Mouse (Mus musculus): ENCODE data around the gene Ripor1. TPM values are rescaled to one million over a fixed set of nuclear protein-coding genes. Genes with fewer than 3 reads are reported as not detected.

Ripor1 gene
- total and polyA plus RNA-seq, 3 experiments: 8.0 to 179 (median 150) TPM

DNA sequence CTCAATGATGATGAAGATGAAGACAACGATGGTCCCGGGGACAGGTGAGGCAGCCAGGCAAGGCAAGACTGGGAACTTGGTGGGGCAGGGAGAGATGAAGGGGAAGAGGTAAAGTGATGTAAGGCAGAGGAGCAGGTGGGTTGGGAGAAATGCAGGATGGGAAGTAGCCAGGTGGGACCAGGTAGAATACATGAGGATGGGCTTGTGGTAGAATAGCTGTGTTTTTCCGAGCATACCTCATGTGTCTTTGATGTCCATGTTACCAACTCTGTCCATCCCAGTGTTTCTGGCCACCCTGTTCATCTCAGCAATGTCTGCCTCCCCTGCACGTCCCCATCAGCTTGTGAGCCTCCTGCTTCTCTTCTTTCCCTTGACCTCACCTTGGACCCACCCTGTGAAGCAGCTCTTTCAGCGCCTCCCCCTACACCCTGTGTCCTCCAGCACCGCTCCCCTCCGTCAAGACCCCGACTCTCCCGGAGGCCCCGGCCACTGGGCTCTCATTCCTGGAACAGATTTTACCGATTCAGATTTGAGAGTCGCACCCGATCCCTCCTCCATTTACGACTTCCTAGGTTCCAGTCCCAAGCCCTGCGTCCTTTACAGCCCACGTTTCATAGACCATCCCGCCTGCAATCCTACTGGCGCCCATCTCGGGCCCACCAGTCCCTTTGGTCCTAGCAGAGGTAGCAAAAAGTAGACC, 14.0 kb downstream of the Ripor1 start:
- H3K9me3 ChIP-seq (replicated peaks): no peaks in the 10 kb centered on the region
- H3K4me1 ChIP-seq (ENCODE audit: insufficient read depth, low read depth, low read length): peaks cover 100% of the 10 kb centered on the region
- no peak overlapping the region for H3K4me3 ChIP-seq (ENCODE audit: low read depth, low read length)
- ATAC-seq (ENCODE audit: extremely low read depth, insufficient number of reproducible peaks, low FRiP score, poor library complexity, severe bottlenecking) (no peak), DNase-seq (ENCODE audit: low spot score) (no peak)
- TF ChIP-seq CTCF (IDR thresholded peaks at IDR 0.05; ENCODE audit: low read depth, low read length) (no peak), POLR2AphosphoS5 (IDR thresholded peaks at IDR 0.05; ENCODE audit: insufficient replicate concordance, low read depth, low read length) (peak; percentile 77; the same call in 1 of the 2 replicates)
- H3K27me3 ChIP-seq (ENCODE audit: insufficient read depth, low read length): no peaks in the 10 kb centered on the region; the same call in 1 of the 2 replicates
- peaks cover 100% of the 10 kb centered on the region for H3K36me3 ChIP-seq (replicated peaks)

DNA sequence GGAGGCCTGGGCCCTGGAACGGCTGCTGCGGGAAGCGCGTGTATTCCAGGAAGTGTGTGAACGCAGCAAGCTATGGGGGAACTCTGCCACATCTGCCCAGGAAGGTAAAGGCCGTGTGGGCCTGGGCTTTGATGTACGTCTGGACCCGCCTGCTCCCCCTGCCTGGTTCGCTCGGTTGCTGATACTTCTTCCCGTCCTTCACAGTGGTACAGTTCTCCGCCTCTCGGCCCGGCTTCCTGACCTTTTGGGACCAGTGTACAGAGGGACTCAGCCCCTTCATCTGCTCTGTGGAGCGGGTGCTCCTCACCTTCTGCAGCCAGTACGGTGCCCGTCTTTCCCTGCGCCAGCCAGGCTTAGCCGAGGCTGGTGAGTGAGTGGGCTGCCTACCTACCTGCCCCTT, 15.2 kb downstream of the Ripor1 start:
- peaks cover 100% of the 10 kb centered on the region for H3K36me3 ChIP-seq (replicated peaks)
- no peak for DNase-seq (ENCODE audit: low spot score)
- H3K9me3 ChIP-seq (replicated peaks): no peaks in the 10 kb centered on the region
- ATAC-seq (ENCODE audit: extremely low read depth, insufficient number of reproducible peaks, low FRiP score, poor library complexity, severe bottlenecking): no peak
- no peak for TF ChIP-seq POLR2AphosphoS5 (IDR thresholded peaks at IDR 0.05; ENCODE audit: insufficient replicate concordance, low read depth, low read length)
- TF ChIP-seq TAL1 (conservative IDR thresholded peaks at IDR 0.05; ENCODE audit: low read depth, low read length): no peak
- TF ChIP-seq GATA2 (IDR thresholded peaks at IDR 0.05; ENCODE audit: borderline replicate concordance, low read depth, low read length): no peak
- no peak for TF ChIP-seq GATA1 (IDR thresholded peaks at IDR 0.05; ENCODE audit: borderline replicate concordance, low read length)
- TF ChIP-seq CTCF (IDR thresholded peaks at IDR 0.05; ENCODE audit: low read depth, low read length): no peak
- peak overlapping the region; percentile 2; the same call in 1 of the 2 replicates for H3K4me3 ChIP-seq (ENCODE audit: low read depth, low read length)
- H3K4me1 ChIP-seq (ENCODE audit: insufficient read depth, low read depth, low read length): peaks cover 97% of the 10 kb centered on the region
- H3K27me3 ChIP-seq (ENCODE audit: insufficient read depth, low read length): no peaks in the 10 kb centered on the region; the same call in 1 of the 2 replicates

DNA sequence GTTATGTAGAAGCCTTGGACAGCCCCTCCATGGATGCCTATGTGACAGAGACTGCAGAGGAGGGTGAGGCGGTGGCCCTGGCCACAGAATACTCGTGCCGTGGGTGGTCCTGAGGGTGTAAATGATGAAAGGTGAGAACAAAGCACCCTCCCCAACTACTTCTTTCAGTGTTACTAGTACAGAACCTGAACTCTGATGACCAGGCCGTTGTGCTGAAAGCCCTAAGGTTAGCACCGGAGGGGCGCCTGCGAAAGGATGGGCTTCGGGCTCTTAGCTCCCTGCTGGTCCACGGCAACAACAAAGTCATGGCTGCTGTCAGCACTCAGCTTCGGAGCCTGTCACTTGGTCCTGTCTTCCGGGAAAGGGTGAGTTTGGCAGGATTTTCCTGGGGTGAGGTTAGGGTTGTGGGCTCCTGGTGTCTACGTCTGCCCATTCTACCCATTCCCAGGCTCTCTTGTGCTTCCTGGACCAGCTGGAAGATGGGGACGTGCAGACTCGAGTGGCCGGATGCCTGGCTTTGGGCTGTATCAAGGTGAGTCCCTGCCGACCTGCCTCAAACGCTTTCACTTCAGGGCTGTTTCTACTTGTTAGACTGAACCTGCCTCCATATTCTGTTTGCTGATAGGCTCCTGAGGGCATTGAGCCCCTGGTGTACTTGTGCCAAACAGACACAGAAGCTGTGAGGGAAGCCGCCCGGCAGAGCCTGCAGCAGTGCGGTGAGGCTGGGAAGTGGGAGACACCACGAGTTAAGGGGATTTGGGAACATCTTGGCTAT, 16.1 kb downstream of the Ripor1 start:
- TF ChIP-seq CTCF (IDR thresholded peaks at IDR 0.05; ENCODE audit: low read depth, low read length): no peak
- TF ChIP-seq POLR2AphosphoS5 (IDR thresholded peaks at IDR 0.05; ENCODE audit: insufficient replicate concordance, low read depth, low read length): no peak
- no peak for TF ChIP-seq TAL1 (conservative IDR thresholded peaks at IDR 0.05; ENCODE audit: low read depth, low read length)
- TF ChIP-seq GATA2 (IDR thresholded peaks at IDR 0.05; ENCODE audit: borderline replicate concordance, low read depth, low read length): no peak
- TF ChIP-seq GATA1 (IDR thresholded peaks at IDR 0.05; ENCODE audit: borderline replicate concordance, low read length): no peak
- ATAC-seq (ENCODE audit: extremely low read depth, insufficient number of reproducible peaks, low FRiP score, poor library complexity, severe bottlenecking) (no peak), DNase-seq (ENCODE audit: low spot score) (no peak)
- peaks cover 100% of the 10 kb centered on the region for H3K36me3 ChIP-seq (replicated peaks)
- H3K4me3 ChIP-seq (ENCODE audit: low read depth, low read length): no peak overlapping the region
- H3K4me1 ChIP-seq (ENCODE audit: insufficient read depth, low read depth, low read length): peaks cover 88% of the 10 kb centered on the region
- no peaks in the 10 kb centered on the region for H3K9me3 ChIP-seq (replicated peaks)
- no peaks in the 10 kb centered on the region; the same call in 1 of the 2 replicates for H3K27me3 ChIP-seq (ENCODE audit: insufficient read depth, low read length)

DNA sequence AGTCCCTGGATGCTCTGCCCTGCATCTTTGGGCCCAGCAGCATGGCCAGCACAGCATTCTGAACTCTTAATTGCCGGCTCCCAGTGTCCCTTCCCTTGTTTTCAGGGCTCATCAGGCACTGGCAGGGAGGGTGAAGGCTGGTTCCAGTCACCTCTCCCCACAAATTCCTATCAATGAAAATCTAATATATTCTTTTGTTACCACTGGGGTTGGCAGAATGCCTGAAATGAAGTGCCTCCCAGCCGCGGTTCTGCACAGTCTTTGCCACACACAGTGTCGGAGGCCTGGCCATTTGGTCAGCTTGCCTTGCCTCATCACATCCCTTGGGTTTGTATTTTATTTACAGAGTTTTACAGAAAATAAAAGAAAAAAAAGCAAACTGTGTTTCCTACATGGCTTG, 16.8 kb downstream of the Ripor1 start:
- H3K4me3 ChIP-seq (ENCODE audit: low read depth, low read length): no peak overlapping the region
- TF ChIP-seq TAL1 (conservative IDR thresholded peaks at IDR 0.05; ENCODE audit: low read depth, low read length) (no peak), GATA2 (IDR thresholded peaks at IDR 0.05; ENCODE audit: borderline replicate concordance, low read depth, low read length) (no peak), CTCF (IDR thresholded peaks at IDR 0.05; ENCODE audit: low read depth, low read length) (no peak), POLR2AphosphoS5 (IDR thresholded peaks at IDR 0.05; ENCODE audit: insufficient replicate concordance, low read depth, low read length) (no peak; the same call in 1 of the 2 replicates), GATA1 (IDR thresholded peaks at IDR 0.05; ENCODE audit: borderline replicate concordance, low read length) (no peak)
- peaks cover 96% of the 10 kb centered on the region for H3K36me3 ChIP-seq (replicated peaks)
- H3K27me3 ChIP-seq (ENCODE audit: insufficient read depth, low read length): no peaks in the 10 kb centered on the region; the same call in 1 of the 2 replicates
- DNase-seq (ENCODE audit: low spot score): no peak
- ATAC-seq (ENCODE audit: extremely low read depth, insufficient number of reproducible peaks, low FRiP score, poor library complexity, severe bottlenecking): no peak
- no peaks in the 10 kb centered on the region for H3K9me3 ChIP-seq (replicated peaks)
- H3K4me1 ChIP-seq (ENCODE audit: insufficient read depth, low read depth, low read length): peaks cover 81% of the 10 kb centered on the region

DNA sequence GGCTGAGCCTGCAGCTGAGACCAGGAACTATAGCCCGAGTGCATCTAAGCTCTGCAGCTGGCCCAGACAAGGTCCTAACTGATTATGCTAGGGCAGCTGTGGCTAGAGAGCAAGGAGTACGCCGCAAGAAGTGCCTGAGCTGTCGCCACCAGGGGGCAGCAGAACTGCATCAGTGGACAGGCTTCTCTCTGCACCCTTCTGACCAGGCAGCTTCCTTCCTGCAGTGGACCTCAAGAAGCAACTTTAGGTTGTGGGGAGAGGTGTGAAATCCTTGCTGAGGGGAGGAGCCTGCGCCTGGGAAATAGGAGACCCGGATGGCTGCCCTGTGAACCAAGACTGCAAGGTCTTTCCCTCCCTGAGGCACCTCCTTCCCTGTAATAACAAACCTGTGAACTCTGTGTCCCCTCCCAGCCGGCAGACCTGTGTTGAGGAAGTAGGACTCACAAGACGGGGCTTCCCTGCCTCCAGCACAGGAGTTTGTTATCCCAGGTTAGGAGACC, 17.4 kb downstream of the Ripor1 start:
- TF ChIP-seq TAL1 (conservative IDR thresholded peaks at IDR 0.05; ENCODE audit: low read depth, low read length) (no peak), GATA1 (IDR thresholded peaks at IDR 0.05; ENCODE audit: borderline replicate concordance, low read length) (no peak), CTCF (IDR thresholded peaks at IDR 0.05; ENCODE audit: low read depth, low read length) (peak; percentile 93), GATA2 (IDR thresholded peaks at IDR 0.05; ENCODE audit: borderline replicate concordance, low read depth, low read length) (no peak), POLR2AphosphoS5 (IDR thresholded peaks at IDR 0.05; ENCODE audit: insufficient replicate concordance, low read depth, low read length) (no peak)
- H3K36me3 ChIP-seq (replicated peaks): peaks cover 92% of the 10 kb centered on the region
- peak overlapping the region; percentile 11; the same call in 1 of the 2 replicates for H3K4me3 ChIP-seq (ENCODE audit: low read depth, low read length)
- peak; percentile 67 for DNase-seq (ENCODE audit: low spot score)
- peaks cover 75% of the 10 kb centered on the region for H3K4me1 ChIP-seq (ENCODE audit: insufficient read depth, low read depth, low read length)
- no peaks in the 10 kb centered on the region for H3K9me3 ChIP-seq (replicated peaks)
- ATAC-seq (ENCODE audit: extremely low read depth, insufficient number of reproducible peaks, low FRiP score, poor library complexity, severe bottlenecking): peak; percentile 72
- no peaks in the 10 kb centered on the region; the same call in 1 of the 2 replicates for H3K27me3 ChIP-seq (ENCODE audit: insufficient read depth, low read length)

DNA sequence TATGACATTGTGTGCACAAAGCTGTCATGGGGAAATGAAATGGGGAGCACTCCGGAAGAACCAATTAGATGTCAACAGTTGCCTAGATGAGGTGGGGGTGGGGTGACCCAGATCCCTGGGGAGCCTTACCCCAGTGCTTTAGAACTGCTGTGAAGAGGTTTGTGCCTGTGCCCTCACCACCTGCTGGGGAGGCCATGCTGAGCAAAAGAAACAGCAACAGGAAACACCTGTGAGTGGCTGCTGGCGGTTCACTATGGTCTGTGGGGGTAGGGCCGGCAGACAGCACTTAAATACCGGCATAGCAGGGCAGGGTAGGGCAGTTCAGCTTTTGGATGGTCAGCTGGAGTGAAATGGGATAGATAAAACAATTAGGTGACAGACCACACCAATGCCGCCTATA, 18.1 kb downstream of the Ripor1 start:
- no peaks in the 10 kb centered on the region for H3K9me3 ChIP-seq (replicated peaks)
- no peak overlapping the region; the same call in 1 of the 2 replicates for H3K4me3 ChIP-seq (ENCODE audit: low read depth, low read length)
- TF ChIP-seq CTCF (IDR thresholded peaks at IDR 0.05; ENCODE audit: low read depth, low read length) (no peak), GATA2 (IDR thresholded peaks at IDR 0.05; ENCODE audit: borderline replicate concordance, low read depth, low read length) (no peak), POLR2AphosphoS5 (IDR thresholded peaks at IDR 0.05; ENCODE audit: insufficient replicate concordance, low read depth, low read length) (no peak), GATA1 (IDR thresholded peaks at IDR 0.05; ENCODE audit: borderline replicate concordance, low read length) (no peak), TAL1 (conservative IDR thresholded peaks at IDR 0.05; ENCODE audit: low read depth, low read length) (no peak)
- peaks cover 90% of the 10 kb centered on the region for H3K36me3 ChIP-seq (replicated peaks)
- H3K4me1 ChIP-seq (ENCODE audit: insufficient read depth, low read depth, low read length): peaks cover 68% of the 10 kb centered on the region
- no peaks in the 10 kb centered on the region; the same call in 1 of the 2 replicates for H3K27me3 ChIP-seq (ENCODE audit: insufficient read depth, low read length)
- ATAC-seq (ENCODE audit: extremely low read depth, insufficient number of reproducible peaks, low FRiP score, poor library complexity, severe bottlenecking) (peak; percentile 29; the same call in 1 of the 2 replicates), DNase-seq (ENCODE audit: low spot score) (no peak)

Data from G1E (cell line).